Mouse (Mus musculus) stomach, embryonic 16.5 days (tissue): Measurements from ENCODE around the gene Gm21985. TPM values are rescaled to one million over a fixed set of nuclear protein-coding genes. Genes with fewer than 3 reads are reported as not detected.

Experiments
- ATAC-seq: fragments of 200-750 bp; cut with Nextera tagmentation; 2 replicates; pipeline ENCODE4 v1.8.0; 2017; ENCODE audit warnings: moderate number of reproducible peaks, moderate TSS enrichment; ENCODE audit not compliant: insufficient read depth, low FRiP score
- H3K27ac ChIP-seq: fragments of 300-500 bp; sonication (generic); 2 replicates; pipeline ENCODE4 v1.5.1; 2014; ENCODE audit warnings: low read length
- H3K27me3 ChIP-seq: fragments of 300-500 bp; sonication (generic); 2 replicates; pipeline ENCODE4 v1.6.1; 2014; ENCODE audit warnings: low read length, control low read depth, mixed read lengths; ENCODE audit not compliant: control insufficient read depth, insufficient read depth
- H3K36me3 ChIP-seq: fragments of 300-500 bp; sonication (generic); 2 replicates; pipeline ENCODE4 v1.6.1; 2014; ENCODE audit warnings: low read length; ENCODE audit not compliant: control insufficient read depth, insufficient read depth
- H3K4me1 ChIP-seq: fragments of 300-500 bp; sonication (generic); 2 replicates; pipeline ENCODE4 v1.6.1; 2014; ENCODE audit warnings: low read length, control low read depth, mixed read lengths; ENCODE audit not compliant: control insufficient read depth, insufficient read depth
- H3K4me2 ChIP-seq: fragments of 300-500 bp; sonication (generic); 2 replicates; pipeline ENCODE4 v1.6.1; 2014; ENCODE audit warnings: low read depth, low read length, mixed read lengths
- H3K4me3 ChIP-seq: fragments of 300-500 bp; sonication (generic); replicated peaks from 2 replicates; pipeline ENCODE4 v1.5.1; 2014; ENCODE audit warnings: mild to moderate bottlenecking, low read length
- H3K9ac ChIP-seq: fragments of 300-500 bp; sonication (generic); 2 replicates; pipeline ENCODE4 v1.6.1; 2014; ENCODE audit warnings: low read length
- H3K9me3 ChIP-seq: fragments of 300-500 bp; sonication (generic); replicated peaks from 2 replicates; pipeline ENCODE4 v1.6.1; 2016; ENCODE audit warnings: low read length, control low read depth; ENCODE audit not compliant: control insufficient read depth
- WGBS: fragments of 180-500 bp; shearing (Covaris S2); extraction: QIAGEN DNeasy Blood & Tissue Kit; methylation state at CpG from one replicate; pipeline ENCODE4 v1.1.7; 2014; 5-methylcytosine and 5-hydroxymethylcytosine counted together
- polyA plus RNA-seq: library from polyadenylated mRNA; unstranded; fragments of >200 nt; fragmentation: Nextera tagmentation; extraction: Ambion mirVana; gene quantifications from 2 replicates; pipeline ENCODE4 v1.2.1, GENCODE M21; 2015

The Gm21985 gene
- polyA plus RNA-seq: not detected in 2 replicates

DNA sequence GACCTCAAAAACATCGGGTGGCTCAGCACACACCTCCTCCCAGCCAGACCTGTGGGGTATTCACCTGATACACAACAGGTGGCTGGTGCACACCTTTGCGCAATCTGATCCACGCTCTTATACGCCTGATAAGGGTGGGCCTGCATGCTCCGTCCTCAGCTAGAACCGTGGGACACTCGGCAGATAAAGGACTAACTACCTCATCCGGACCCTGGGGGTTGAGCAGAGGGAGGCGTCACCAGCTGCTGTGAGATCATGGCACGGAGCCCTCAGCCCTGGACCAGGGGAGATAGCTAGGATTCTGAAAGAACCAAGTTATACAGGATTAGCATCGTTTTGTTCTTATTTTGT, at the start of gene Gm21985:
Gene Gm21985, plus strand, starts transcription at position 73 of the 351 bp plus-strand sequence.
- Histone ChIP-seq H3K9ac (peak within 1 kb of the TSS; percentile 84), H3K4me3 (peak within 1 kb of the TSS; percentile 72), H3K27me3 (no peaks in the 10 kb centered on the region), H3K9me3 (no peaks in the 10 kb centered on the region), H3K4me1 (peaks cover 27% of the 10 kb centered on the region), H3K36me3 (no peaks in the 10 kb centered on the region), H3K27ac (peak within 1 kb of the TSS; percentile 86), H3K4me2 (peak within 1 kb of the TSS; percentile 89)
- peak; percentile 42; the same call in 1 of the 2 replicates for ATAC-seq
- WGBS: 2% methylated on average over 11 of the region's 11 CpGs

GRCm38 (mm10) chr2:112217614-112218013, 48.5 kb upstream of the Gm21985 start:
- ATAC-seq: no peak
- Histone ChIP-seq H3K4me2 (no peak overlapping the region), H3K27ac (no peak overlapping the region), H3K36me3 (no peaks in the 10 kb centered on the region), H3K9ac (no peak overlapping the region), H3K4me3 (no peak overlapping the region), H3K9me3 (no peaks in the 10 kb centered on the region), H3K4me1 (no peaks in the 10 kb centered on the region), H3K27me3 (no peaks in the 10 kb centered on the region)
- 64% methylated on average over 6 of the region's 6 CpGs for WGBS

DNA sequence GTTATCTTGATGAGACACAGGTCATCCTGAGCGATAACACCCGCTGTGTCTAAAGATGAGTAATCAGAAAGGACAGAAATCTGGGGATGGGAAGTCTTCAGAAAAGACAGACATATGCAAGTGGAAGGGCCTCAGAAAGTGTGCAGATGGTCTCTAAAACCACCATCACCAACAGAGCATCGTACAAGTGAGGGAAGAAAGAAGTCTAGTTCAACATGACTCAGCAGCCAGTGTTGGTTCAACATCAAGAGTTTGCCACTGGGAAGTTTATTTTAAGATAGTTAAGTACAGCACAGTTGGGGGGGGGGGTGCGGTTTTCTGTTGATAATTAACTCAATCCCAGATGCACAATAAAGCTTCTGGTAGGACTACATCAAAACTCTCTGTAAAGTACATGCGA, 45.2 kb upstream of the Gm21985 start:
- H3K27ac ChIP-seq: no peak overlapping the region
- no peak overlapping the region for H3K4me2 ChIP-seq
- WGBS: 69% methylated on average over 5 of the region's 5 CpGs
- H3K36me3 ChIP-seq: no peaks in the 10 kb centered on the region
- H3K27me3 ChIP-seq: no peaks in the 10 kb centered on the region
- H3K4me1 ChIP-seq: no peaks in the 10 kb centered on the region
- ATAC-seq: no peak
- H3K9me3 ChIP-seq: no peaks in the 10 kb centered on the region
- no peak overlapping the region for H3K4me3 ChIP-seq
- H3K9ac ChIP-seq: no peak overlapping the region

DNA sequence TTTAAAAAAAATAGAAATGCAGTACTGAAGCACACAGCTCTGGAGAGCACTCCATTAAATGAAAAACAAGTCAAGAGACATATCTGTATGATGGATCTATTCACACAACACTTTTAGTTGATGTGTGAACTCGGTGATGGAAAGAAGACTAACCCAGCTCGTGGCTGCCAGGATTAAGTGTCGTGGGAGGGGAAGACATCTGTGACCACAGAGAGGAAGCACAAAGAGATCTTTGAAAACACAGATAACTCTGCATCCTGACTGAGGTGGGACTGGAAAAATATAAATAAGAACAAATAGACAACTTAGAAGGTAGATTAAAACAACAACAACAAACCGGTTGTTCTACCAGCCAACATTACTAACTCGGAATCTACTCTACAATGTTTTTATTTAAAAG, 43.5 kb upstream of the Gm21985 start:
- Histone ChIP-seq H3K36me3 (no peaks in the 10 kb centered on the region), H3K4me1 (no peaks in the 10 kb centered on the region), H3K27ac (no peak overlapping the region), H3K4me3 (no peak overlapping the region), H3K27me3 (no peaks in the 10 kb centered on the region), H3K4me2 (no peak overlapping the region), H3K9ac (no peak overlapping the region), H3K9me3 (no peaks in the 10 kb centered on the region)
- 65% methylated on average over 5 of the region's 5 CpGs for WGBS
- no peak for ATAC-seq

DNA sequence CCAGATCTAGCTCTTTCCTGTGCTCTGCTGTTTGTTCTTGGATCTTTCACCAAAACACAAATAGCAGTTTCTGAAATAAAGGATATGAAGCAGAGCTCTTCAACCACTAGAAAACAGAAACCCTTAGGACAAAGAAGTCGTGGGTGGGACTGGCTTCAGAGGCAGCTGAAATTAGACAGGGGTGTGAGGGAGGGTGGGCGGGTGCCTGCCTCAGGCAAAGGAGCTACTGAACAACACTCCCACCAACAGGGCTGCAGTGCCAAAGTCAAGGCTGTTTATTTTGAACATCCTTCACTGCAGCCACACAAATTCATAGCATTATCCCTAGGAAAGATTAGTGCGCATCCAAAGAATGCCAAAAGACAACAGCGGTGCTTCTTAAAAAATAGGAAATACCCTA, 41.8 kb upstream of the Gm21985 start:
- ATAC-seq: no peak
- Histone ChIP-seq H3K4me3 (no peak overlapping the region), H3K9me3 (no peaks in the 10 kb centered on the region), H3K9ac (no peak overlapping the region), H3K4me1 (no peaks in the 10 kb centered on the region), H3K27ac (no peak overlapping the region), H3K27me3 (no peaks in the 10 kb centered on the region), H3K36me3 (no peaks in the 10 kb centered on the region), H3K4me2 (no peak overlapping the region)
- WGBS: 57% methylated on average over 4 of the region's 4 CpGs

DNA sequence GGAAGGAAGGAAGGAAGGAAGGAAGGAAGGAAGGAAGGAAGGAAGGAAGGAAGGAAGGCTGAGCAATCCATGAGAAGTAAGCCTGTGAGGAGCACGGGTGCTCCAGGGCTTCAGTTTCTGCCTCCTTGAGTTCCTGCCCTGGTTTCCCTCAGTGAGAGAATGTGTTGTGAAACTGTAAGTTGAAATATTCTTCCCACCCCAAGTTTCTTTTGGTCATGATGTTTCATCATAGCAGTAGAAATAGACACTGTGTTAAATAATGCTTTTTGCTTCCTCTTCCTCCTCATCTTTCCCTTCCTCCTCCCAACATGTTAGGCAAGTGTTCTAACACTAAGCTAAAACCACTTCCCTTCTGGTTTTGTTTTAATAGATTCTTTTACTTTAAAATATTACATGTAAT, 33.5 kb upstream of the Gm21985 start:
- 81% methylated on average over 1 of the region's 1 CpGs for WGBS
- Histone ChIP-seq H3K27me3 (no peaks in the 10 kb centered on the region), H3K36me3 (no peaks in the 10 kb centered on the region), H3K4me3 (no peak overlapping the region), H3K4me1 (0 out of 2 replicates have a peak, but pooled peaks cover under 1% of the 10 kb centered on the region), H3K9ac (no peak overlapping the region), H3K27ac (no peak overlapping the region), H3K9me3 (no peaks in the 10 kb centered on the region), H3K4me2 (no peak overlapping the region)
- no peak for ATAC-seq

DNA sequence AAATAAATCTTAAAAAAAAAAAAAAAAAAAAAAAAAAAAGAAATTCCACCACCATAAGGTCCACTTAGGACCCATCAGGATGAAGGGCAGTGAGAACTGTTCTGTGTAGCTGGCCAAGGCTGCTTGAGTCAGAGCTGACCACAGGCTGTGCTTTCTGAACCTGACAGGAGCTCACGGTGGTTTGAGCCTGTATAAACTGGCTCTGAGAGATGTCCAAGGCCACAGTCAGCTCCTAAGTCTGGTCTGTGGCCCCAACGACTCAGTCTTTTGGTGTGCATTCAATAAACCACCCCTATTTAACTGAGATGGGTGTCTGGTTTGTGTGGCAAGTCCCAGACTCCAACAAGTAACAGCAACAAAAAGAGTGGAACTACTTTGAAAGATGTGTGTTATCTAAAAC, 29.5 kb upstream of the Gm21985 start:
- Histone ChIP-seq H3K4me2 (no peak overlapping the region), H3K9me3 (no peaks in the 10 kb centered on the region), H3K9ac (no peak overlapping the region), H3K27me3 (no peaks in the 10 kb centered on the region), H3K4me3 (no peak overlapping the region), H3K36me3 (no peaks in the 10 kb centered on the region), H3K27ac (no peak overlapping the region), H3K4me1 (peaks cover 14% of the 10 kb centered on the region)
- WGBS: 83% methylated on average over 2 of the region's 2 CpGs
- ATAC-seq: no peak

- H3K4me3 ChIP-seq: no peak overlapping the region
- WGBS: 6% methylated on average over 4 of the region's 4 CpGs
- H3K4me1 ChIP-seq: peaks cover 15% of the 10 kb centered on the region
- H3K9me3 ChIP-seq: no peaks in the 10 kb centered on the region
- no peaks in the 10 kb centered on the region for H3K36me3 ChIP-seq
- peak overlapping the region; percentile 97; the same call in 1 of the 2 replicates for H3K4me2 ChIP-seq
- peak overlapping the region; percentile 69 for H3K27ac ChIP-seq
- H3K27me3 ChIP-seq: no peaks in the 10 kb centered on the region
- H3K9ac ChIP-seq: no peak overlapping the region
- no peak; the same call in 1 of the 2 replicates for ATAC-seq
These were observed 28.1 kb upstream of the Gm21985 start for GRCm38 (mm10) chr2:112238006-112238405.

GRCm38 (mm10) chr2:112239212-112239934, 26.7 kb upstream of the Gm21985 start, which contains the start of gene Lpcat4:
TSS of gene Lpcat4 (plus strand) at chr2:112239468.
- no peaks in the 10 kb centered on the region for H3K36me3 ChIP-seq
- WGBS: 0% methylated on average over 83 of the region's 94 CpGs
- H3K27ac ChIP-seq: peak within 1 kb of the TSS; percentile 97
- peak within 1 kb of the TSS; percentile 86 for H3K4me3 ChIP-seq
- peak within 1 kb of the TSS; percentile 97 for H3K4me2 ChIP-seq
- H3K27me3 ChIP-seq: no peaks in the 10 kb centered on the region
- peak; percentile 86 for ATAC-seq
- H3K9me3 ChIP-seq: no peaks in the 10 kb centered on the region
- peaks cover 21% of the 10 kb centered on the region for H3K4me1 ChIP-seq
- H3K9ac ChIP-seq: peak within 1 kb of the TSS; percentile 92
